Mouse (Mus musculus) large intestine, adult 2 months (tissue): Measurements from ENCODE around the gene S100a14. TPM values are rescaled to one million over a fixed set of nuclear protein-coding genes. Genes with fewer than 3 reads are reported as not detected.

Source experiments
- polyA plus RNA-seq: library from polyadenylated mRNA; depleted of rRNA; stranded (reverse); fragments of >200 nt; gene quantifications from 2 replicates; pipeline ENCODE4 v1.2.3, GENCODE M21; 2012; rRNA removed

S100a14 gene
- polyA plus RNA-seq, 1 experiment, result 6.4 TPM

Other genes starting within 250 kb of the S100a14 start
- gene Gatad2b, start 233.7 kb upstream of the S100a14 start, polyA plus RNA-seq, result 7.7 and 13.4 TPM in 2 replicates
- gene Slc27a3, start 136.9 kb upstream of the S100a14 start, polyA plus RNA-seq, result 4.6 and 5.9 TPM in 2 replicates
- gene Ints3, start 93.2 kb upstream of the S100a14 start, polyA plus RNA-seq, result 28.7 and 32.2 TPM in 2 replicates
- 6.1 and 10.1 TPM in 2 replicates for gene Npr1, start 61.0 kb upstream of the S100a14 start, polyA plus RNA-seq
- 21.4 and 23.6 TPM in 2 replicates for gene Ilf2, start 50.7 kb upstream of the S100a14 start, polyA plus RNA-seq
- 13.6 and 14.2 TPM in 2 replicates for gene Snapin, start 35.8 kb upstream of the S100a14 start, polyA plus RNA-seq
- 35.2 and 38.0 TPM in 2 replicates for gene Chtop, start 17.4 kb upstream of the S100a14 start, polyA plus RNA-seq
- 44.1 and 52.5 TPM in 2 replicates for gene S100a1, start 12.5 kb upstream of the S100a14 start, polyA plus RNA-seq
- gene S100a13, start 12.4 kb upstream of the S100a14 start, polyA plus RNA-seq, result 36.9 and 50.0 TPM in 2 replicates
- 75.2 and 122 TPM in 2 replicates for gene S100a16, start 10.4 kb downstream of the S100a14 start, polyA plus RNA-seq
- 0.76 TPM in 1 of 2 replicates, not detected in the other for gene S100a3, start 33.7 kb downstream of the S100a14 start, polyA plus RNA-seq
- not detected in 2 replicates for gene S100a2, start 63.4 kb downstream of the S100a14 start, polyA plus RNA-seq
- not detected in 2 replicates for gene Gm42674, start 75.0 kb downstream of the S100a14 start, polyA plus RNA-seq
- gene S100a4, start 76.9 kb downstream of the S100a14 start, polyA plus RNA-seq, result 8.3 and 8.7 TPM in 2 replicates
- gene S100a5, start 81.7 kb downstream of the S100a14 start, polyA plus RNA-seq, result not detected in 2 replicates
- 345 and 383 TPM in 2 replicates for gene S100a6, start 86.0 kb downstream of the S100a14 start, polyA plus RNA-seq
- 0.11 and 0.14 TPM in 2 replicates for gene S100a7a, start 127.2 kb downstream of the S100a14 start, polyA plus RNA-seq
- gene S100a8, start 142.1 kb downstream of the S100a14 start, polyA plus RNA-seq, result 0.97 TPM in 1 of 2 replicates, not detected in the other
- gene S100a9, start 168.9 kb downstream of the S100a14 start, polyA plus RNA-seq, result 0.63 and 0.80 TPM in 2 replicates
- not detected in 2 replicates for gene Pglyrp4, start 200.1 kb downstream of the S100a14 start, polyA plus RNA-seq